In genomic region chr15:5119192-5119591, GRCm38 (mm10) we compare ENCODE assay signal across 19 mouse cellular contexts. TPM values are rescaled to one million over a fixed set of nuclear protein-coding genes. Genes with fewer than 3 reads are reported as not detected.
"Had no signal": no experiment of that assay in that cellular context is flagged by ENCODE, and none has a peak within 500 bp of the region (broad histone marks: within the 10 kb centered on the region; RNA-seq: fewer than 3 reads in every experiment).

No protein-coding gene starts in this region.

- H3K27ac ChIP-seq: kidney, postnatal 0 days; layer of hippocampus, adult 2 months; left cerebral cortex, adult 2 months; limb, embryonic 10.5 days; midbrain, embryonic 10.5 days; midbrain, embryonic 15.5 days; neural tube, embryonic 12.5 days; stomach, embryonic 15.5 days had no signal

- DNase-seq: kidney, adult 11 months; kidney, adult 9 months; kidney, postnatal 4 days; lung, adult 2 months; lung, postnatal 4 days; thymus, adult 2 months; thymus, postnatal 25 days had no signal

- H3K4me2 ChIP-seq: midbrain, embryonic 15.5 days; neural tube, embryonic 12.5 days; stomach, embryonic 15.5 days had no signal

- H3K9ac ChIP-seq: midbrain, embryonic 15.5 days; neural tube, embryonic 12.5 days; stomach, embryonic 15.5 days had no signal

- H3K9me3 ChIP-seq: limb, embryonic 10.5 days; midbrain, embryonic 10.5 days; midbrain, embryonic 15.5 days; neural tube, embryonic 12.5 days; stomach, embryonic 15.5 days had no signal

- H3K4me3 ChIP-seq: layer of hippocampus, adult 2 months; left cerebral cortex, adult 2 months; limb, embryonic 10.5 days; midbrain, embryonic 10.5 days; midbrain, embryonic 15.5 days; neural tube, embryonic 12.5 days; stomach, embryonic 15.5 days had no signal

- ATAC-seq: lung, postnatal 0 days; midbrain, embryonic 15.5 days had no signal

- H3K27me3 ChIP-seq: midbrain, embryonic 15.5 days; neural tube, embryonic 12.5 days; stomach, embryonic 15.5 days had no signal

RNA-seq across cellular contexts. Expression of gene C7, which starts 55.7 kb away (rescaled TPM):
- total RNA-seq: megakaryocyte, adult 5-6 weeks; monocyte, adult 5-6 weeks; neutrophil, adult 5-6 weeks had no signal
- polyA plus RNA-seq: midbrain, embryonic 10.5 days; stomach, embryonic 15.5 days had no signal
